Mouse (Mus musculus): ENCODE measurements around the gene Heatr1. TPM values are rescaled to one million over a fixed set of nuclear protein-coding genes. Genes with fewer than 3 reads are reported as not detected.

The Heatr1 gene
- polyA plus RNA-seq, 1 experiment from 2014 or later = 15.7 TPM

DNA sequence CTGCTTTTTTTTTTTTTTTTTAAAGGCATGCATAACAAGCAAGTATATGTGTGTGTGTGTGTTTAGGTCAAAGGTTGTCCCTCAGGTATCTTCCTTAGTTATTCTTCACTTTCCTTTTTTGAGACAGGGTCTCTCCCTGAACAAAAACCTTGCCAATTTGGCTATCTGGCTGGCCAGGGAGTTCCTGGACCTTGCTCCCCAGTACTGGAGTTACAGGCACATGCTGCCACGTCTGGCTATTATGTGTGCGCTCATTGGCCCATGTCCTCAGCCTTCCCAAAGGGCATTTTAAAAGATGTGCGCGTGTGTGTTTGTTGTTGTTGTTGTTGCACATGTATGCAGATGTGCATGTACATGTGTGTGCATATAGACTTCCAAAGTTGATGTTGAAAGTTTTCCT lies 82.1 kb downstream of the Heatr1 start:
- ATAC-seq (ENCODE audit: insufficient number of reproducible peaks, low FRiP score, low TSS enrichment, low read depth) = no peak
- H3K4me1 ChIP-seq = no peaks in the 10 kb centered on the region
- no peak overlapping the region for H3K4me3 ChIP-seq (replicated peaks)
- H3K27ac ChIP-seq (replicated peaks) = no peak overlapping the region
- H3K9me3 ChIP-seq (replicated peaks) = no peaks in the 10 kb centered on the region
- H3K9ac ChIP-seq = no peak overlapping the region
- no peaks in the 10 kb centered on the region for H3K36me3 ChIP-seq
- H3K27me3 ChIP-seq = no peaks in the 10 kb centered on the region
- 88% methylated on average over 4 of the region's 4 CpGs for WGBS
- H3K4me2 ChIP-seq (replicated peaks) = no peak overlapping the region

DNA sequence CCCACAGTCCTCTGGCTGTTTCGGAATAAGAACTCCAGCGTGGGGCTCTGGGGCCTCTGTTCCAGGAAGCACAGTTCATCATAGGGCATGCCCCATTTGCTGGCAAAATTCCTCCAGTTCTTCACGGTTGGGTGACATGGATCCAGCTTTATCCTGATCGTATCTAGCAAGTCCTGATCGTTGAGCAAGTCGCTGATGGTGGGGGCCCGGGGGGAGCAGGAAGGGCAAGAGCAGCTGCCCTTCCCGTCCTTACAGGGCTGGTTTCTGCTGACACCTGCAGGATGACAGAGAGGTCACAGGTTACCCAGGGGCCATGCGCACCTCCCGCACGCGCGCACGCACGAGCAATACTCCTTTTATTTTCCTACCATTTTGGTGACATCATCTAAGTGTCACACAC lies 83.5 kb downstream of the Heatr1 start:
- Histone ChIP-seq H3K9ac (no peak overlapping the region), H3K36me3 (no peaks in the 10 kb centered on the region), H3K4me3 (replicated peaks) (no peak overlapping the region), H3K9me3 (replicated peaks) (no peaks in the 10 kb centered on the region), H3K4me2 (replicated peaks) (no peak overlapping the region), H3K27ac (replicated peaks) (no peak overlapping the region), H3K4me1 (no peaks in the 10 kb centered on the region), H3K27me3 (no peaks in the 10 kb centered on the region)
- WGBS = 67% methylated on average over 15 of the region's 15 CpGs
- ATAC-seq (ENCODE audit: insufficient number of reproducible peaks, low FRiP score, low TSS enrichment, low read depth) = no peak

DNA sequence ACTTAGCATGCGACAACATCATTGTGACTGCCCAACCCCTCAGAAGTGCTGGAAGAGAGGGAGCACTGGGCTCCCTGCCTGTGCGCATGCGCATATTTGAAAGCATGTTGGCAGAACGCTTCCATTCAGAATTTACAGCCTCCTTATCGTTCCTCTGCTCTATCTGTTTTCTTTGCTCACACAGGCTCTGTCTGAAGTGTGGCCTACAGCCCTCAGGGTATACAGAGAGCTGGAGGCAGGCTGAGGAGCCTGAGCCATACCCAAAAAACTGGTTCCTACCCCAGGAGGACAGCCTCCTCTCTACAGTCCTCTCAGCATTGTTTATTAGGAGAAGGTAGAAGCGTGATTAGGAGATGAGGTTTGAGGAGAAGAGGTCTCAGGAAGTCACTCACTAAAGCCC lies 85.0 kb downstream of the Heatr1 start:
- 74% methylated on average over 6 of the region's 6 CpGs for WGBS
- no peaks in the 10 kb centered on the region for H3K36me3 ChIP-seq
- no peak for ATAC-seq (ENCODE audit: insufficient number of reproducible peaks, low FRiP score, low TSS enrichment, low read depth)
- no peak overlapping the region for H3K27ac ChIP-seq (replicated peaks)
- no peaks in the 10 kb centered on the region for H3K27me3 ChIP-seq
- 0 out of 2 replicates have a peak, but pooled peaks cover under 1% of the 10 kb centered on the region for H3K4me1 ChIP-seq
- no peak overlapping the region for H3K4me3 ChIP-seq (replicated peaks)
- no peak overlapping the region for H3K4me2 ChIP-seq (replicated peaks)
- no peaks in the 10 kb centered on the region for H3K9me3 ChIP-seq (replicated peaks)
- no peak overlapping the region for H3K9ac ChIP-seq

DNA sequence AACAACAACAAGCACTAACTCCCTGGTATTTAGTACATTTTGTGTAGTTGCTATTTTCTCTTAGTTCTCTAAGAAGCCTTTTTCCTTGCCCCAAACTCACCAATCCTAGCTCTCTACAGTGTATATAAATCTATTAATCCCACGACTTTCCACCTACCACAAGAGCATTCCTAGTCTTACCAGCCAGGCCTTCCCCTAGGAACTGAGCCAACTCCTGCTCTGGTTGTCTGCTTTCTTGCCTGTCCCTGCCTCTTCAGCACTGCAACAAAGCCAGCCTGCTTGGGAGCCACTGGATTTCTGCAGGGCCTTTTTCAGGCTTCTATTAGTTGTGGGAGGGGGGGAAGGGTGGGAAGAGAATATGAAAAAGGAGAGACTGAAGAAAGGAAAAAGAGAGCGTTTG lies 90.4 kb downstream of the Heatr1 start:
- no peak overlapping the region for H3K9ac ChIP-seq
- H3K4me3 ChIP-seq (replicated peaks) = no peak overlapping the region
- H3K27me3 ChIP-seq = no peaks in the 10 kb centered on the region
- WGBS = 51% methylated on average over 2 of the region's 2 CpGs
- peaks cover 9% of the 10 kb centered on the region; the same call in 1 of the 2 replicates for H3K4me1 ChIP-seq
- H3K36me3 ChIP-seq = no peaks in the 10 kb centered on the region
- H3K27ac ChIP-seq (replicated peaks) = peak overlapping the region; percentile 60; the same call in 1 of the 2 replicates
- no peaks in the 10 kb centered on the region for H3K9me3 ChIP-seq (replicated peaks)
- H3K4me2 ChIP-seq (replicated peaks) = no peak overlapping the region
- ATAC-seq (ENCODE audit: insufficient number of reproducible peaks, low FRiP score, low TSS enrichment, low read depth) = peak; percentile 26; the same call in 1 of the 2 replicates

DNA sequence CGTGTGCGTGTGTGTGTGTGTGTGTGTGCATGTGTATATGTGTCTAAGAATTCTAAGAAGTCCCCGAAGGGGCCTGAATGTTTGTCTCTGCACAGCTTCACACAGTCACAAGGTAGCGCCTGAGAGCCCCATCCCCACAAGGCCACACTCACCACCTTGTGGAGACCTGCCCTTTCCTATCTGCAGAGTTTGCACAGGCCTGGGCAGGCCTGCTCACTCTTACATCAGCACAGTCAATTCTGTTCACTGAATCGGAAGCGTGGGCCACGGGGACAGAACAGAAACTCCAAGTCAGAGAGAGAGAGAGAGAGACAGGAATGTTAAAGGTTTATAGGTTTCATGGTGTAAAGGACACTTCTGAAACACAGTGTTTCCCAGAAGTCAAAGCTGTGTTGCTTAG lies 90.8 kb downstream of the Heatr1 start:
- Histone ChIP-seq H3K27ac (replicated peaks) (peak overlapping the region; percentile 60; the same call in 1 of the 2 replicates), H3K9ac (no peak overlapping the region), H3K36me3 (no peaks in the 10 kb centered on the region), H3K9me3 (replicated peaks) (no peaks in the 10 kb centered on the region), H3K4me1 (peaks cover 9% of the 10 kb centered on the region; the same call in 1 of the 2 replicates), H3K4me3 (replicated peaks) (no peak overlapping the region), H3K4me2 (replicated peaks) (no peak overlapping the region), H3K27me3 (no peaks in the 10 kb centered on the region)
- 61% methylated on average over 7 of the region's 7 CpGs for WGBS
- ATAC-seq (ENCODE audit: insufficient number of reproducible peaks, low FRiP score, low TSS enrichment, low read depth) = peak; percentile 39; the same call in 1 of the 2 replicates

Other genes starting within 250 kb of the Heatr1 start
- gene Mtr, start 136.9 kb upstream of the Heatr1 start, polyA plus RNA-seq (2015; fragmentation: Nextera tagmentation; extraction: Ambion mirVana) = 12.4 and 14.5 TPM in 2 replicates
- 199 and 264 TPM in 2 replicates for gene Actn2, start 54.3 kb upstream of the Heatr1 start, polyA plus RNA-seq (2015; fragmentation: Nextera tagmentation; extraction: Ambion mirVana)
- gene Lgals8, start 69.9 kb downstream of the Heatr1 start, polyA plus RNA-seq (2015; fragmentation: Nextera tagmentation; extraction: Ambion mirVana) = 22.5 and 28.3 TPM in 2 replicates
- 6.5 and 7.2 TPM in 2 replicates for gene Edaradd, start 125.4 kb downstream of the Heatr1 start, polyA plus RNA-seq (2015; fragmentation: Nextera tagmentation; extraction: Ambion mirVana)
- gene Ero1lb, start 170.8 kb downstream of the Heatr1 start, polyA plus RNA-seq (2015; fragmentation: Nextera tagmentation; extraction: Ambion mirVana) = 7.1 and 7.5 TPM in 2 replicates

Measured in embryonic facial prominence, embryonic 15.5 days (tissue).